Comparison of ENCODE assay signal across 24 mouse cellular contexts in genomic region chr2:170960396-170960795, GRCm38 (mm10).
"Had no signal": no experiment of that assay in that cellular context is flagged by ENCODE, and none has a peak within 500 bp of the region (broad histone marks: within the 10 kb centered on the region; RNA-seq: fewer than 3 reads in every experiment).

No protein-coding gene starts in this region.

- ATAC-seq: hindbrain, postnatal 0 days; intestine, embryonic 16.5 days; liver, embryonic 12.5 days had no signal

- H3K9ac ChIP-seq: heart, embryonic 13.5 days; heart, embryonic 15.5 days; hindbrain, embryonic 13.5 days; hindbrain, embryonic 15.5 days; limb, embryonic 13.5 days; limb, embryonic 15.5 days; liver, embryonic 12.5 days; liver, embryonic 14.5 days had no signal

- H3K4me1 ChIP-seq: heart, embryonic 13.5 days; heart, embryonic 15.5 days; hindbrain, embryonic 13.5 days; hindbrain, embryonic 15.5 days; limb, embryonic 13.5 days; limb, embryonic 15.5 days; liver, embryonic 12.5 days had no signal

- H3K9me3 ChIP-seq: heart, embryonic 13.5 days; heart, embryonic 15.5 days; hindbrain, embryonic 13.5 days; hindbrain, embryonic 15.5 days; limb, embryonic 13.5 days; limb, embryonic 15.5 days; liver, embryonic 12.5 days had no signal

- H3K27ac ChIP-seq: gastrocnemius, adult 2 months; heart, embryonic 13.5 days; heart, embryonic 15.5 days; hindbrain, embryonic 13.5 days; hindbrain, embryonic 15.5 days; hindbrain, postnatal 0 days; limb, embryonic 13.5 days; limb, embryonic 15.5 days; liver, embryonic 12.5 days; liver, embryonic 14.5 days had no signal

- H3K4me3 ChIP-seq: gastrocnemius, adult 2 months; heart, embryonic 13.5 days; heart, embryonic 15.5 days; hindbrain, embryonic 13.5 days; hindbrain, embryonic 15.5 days; limb, embryonic 13.5 days; limb, embryonic 15.5 days; liver, embryonic 12.5 days had no signal

- DNase-seq: gastrocnemius, adult 2 months; gastrocnemius, postnatal 10 days; gastrocnemius, postnatal 25 days; heart, adult 18-20 months; heart, postnatal 14 days; heart, postnatal 36 days; kidney, adult 11 months; kidney, adult 8-10 months; kidney, postnatal 10 days; kidney, postnatal 36 days; layer of hippocampus, adult 9-11 months; layer of hippocampus, postnatal 36 days; left cerebral cortex, postnatal 4 days had no signal

- H3K36me3 ChIP-seq: heart, embryonic 13.5 days; heart, embryonic 15.5 days; hindbrain, embryonic 13.5 days; hindbrain, embryonic 15.5 days; limb, embryonic 13.5 days; limb, embryonic 15.5 days; liver, embryonic 12.5 days had no signal

- H3K4me2 ChIP-seq: heart, embryonic 11.5 days; heart, embryonic 13.5 days; heart, embryonic 15.5 days; hindbrain, embryonic 13.5 days; hindbrain, embryonic 15.5 days; limb, embryonic 13.5 days; limb, embryonic 15.5 days; liver, embryonic 12.5 days had no signal

- H3K27me3 ChIP-seq: heart, embryonic 13.5 days; heart, embryonic 15.5 days; hindbrain, embryonic 13.5 days; hindbrain, embryonic 15.5 days; limb, embryonic 13.5 days; limb, embryonic 15.5 days; liver, embryonic 12.5 days had no signal
